Mouse (Mus musculus): ENCODE results near the gene Ttc8.

DNA sequence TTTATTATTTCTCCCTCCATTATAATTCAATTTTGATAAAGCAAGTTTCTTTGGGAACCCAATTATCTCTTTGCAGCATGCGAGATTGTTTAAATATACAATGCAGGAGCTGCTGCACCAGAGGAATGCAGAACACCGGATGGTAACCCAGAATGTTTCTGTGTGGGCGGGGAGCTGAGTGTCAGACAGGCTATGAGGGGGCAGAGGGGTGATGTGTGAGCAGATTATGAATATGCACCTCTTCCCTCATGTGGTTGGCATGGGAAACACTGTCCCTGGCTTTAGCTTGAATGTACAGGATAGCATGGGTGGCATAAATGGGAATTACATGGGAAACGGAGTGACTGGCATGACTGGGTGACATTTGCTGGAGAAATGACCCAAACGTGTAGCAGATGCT, 108.3 kb downstream of the Ttc8 start:
- no peak for TF ChIP-seq EP300 (IDR thresholded peaks at IDR 0.05; ENCODE audit: low read depth)
- TF ChIP-seq CTCF (IDR thresholded peaks at IDR 0.05; ENCODE audit: low read depth): no peak
